Mouse (Mus musculus) C2C12 (cell line): Measurements from ENCODE around the gene 1810024B03Rik.

Experiments
- CEBPB ChIP-seq: IDR thresholded peaks from one replicate; pipeline ENCODE4 v1.6.1; 2011; ENCODE audit warnings: low read depth, mild to moderate bottlenecking, control low read depth, moderate library complexity
- CTCF ChIP-seq: IDR thresholded peaks from one replicate; pipeline ENCODE4 v1.5.1; 2011; ENCODE audit not compliant: control insufficient read depth, insufficient read depth, insufficient read length
- FOSL1 ChIP-seq: IDR thresholded peaks from one replicate; pipeline ENCODE4 v1.8.0; 2011; ENCODE audit warnings: mild to moderate bottlenecking, low read length; ENCODE audit not compliant: poor library complexity, insufficient read depth, severe bottlenecking
- MAX ChIP-seq: IDR thresholded peaks from one replicate; pipeline ENCODE4 v1.6.1; 2011; ENCODE audit warnings: mild to moderate bottlenecking, control low read depth
- MYOG ChIP-seq: IDR thresholded peaks from one replicate; pipeline ENCODE4 v1.6.1; 2011; ENCODE audit not compliant: control insufficient read depth, insufficient read length; ENCODE audit errors: extremely low read depth
- USF1 ChIP-seq: IDR thresholded peaks from one replicate; pipeline ENCODE4 v1.6.1; 2011; ENCODE audit warnings: low read depth, mild to moderate bottlenecking, control low read depth, moderate library complexity

DNA sequence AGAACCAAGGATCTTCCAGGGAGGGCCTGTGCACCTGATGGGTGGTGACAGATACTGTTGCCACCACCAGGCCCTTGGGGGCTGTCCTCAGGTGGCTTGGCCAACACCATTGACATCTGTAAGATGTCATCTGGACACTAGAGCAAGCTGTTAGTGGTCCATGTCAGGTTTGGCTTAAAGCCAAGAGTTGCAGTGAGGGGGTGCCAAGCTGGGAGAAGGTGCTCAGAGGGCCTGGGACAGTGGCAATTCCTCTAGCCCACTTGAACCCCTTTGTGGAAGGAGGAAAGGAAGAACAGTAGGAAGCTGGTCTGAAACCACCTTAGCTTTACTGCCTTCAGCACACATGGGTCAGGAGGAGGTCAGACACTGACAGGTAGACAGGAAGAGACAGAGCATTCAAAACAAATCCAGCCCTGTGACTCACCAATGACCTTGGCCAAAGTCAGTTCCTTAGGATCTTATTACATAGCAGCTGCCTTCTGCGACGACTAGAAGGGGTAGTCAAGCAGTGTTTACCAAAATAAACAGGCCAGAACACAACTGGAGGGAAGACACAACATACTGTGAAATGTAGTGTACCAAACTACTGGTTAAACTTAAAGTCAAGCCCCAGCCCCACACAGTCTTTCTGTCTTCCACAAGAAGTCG lies 43.9 kb upstream of the 1810024B03Rik start:
- TF ChIP-seq CTCF (no peak), MAX (no peak), USF1 (no peak), MYOG (no peak), FOSL1 (no peak), CEBPB (no peak)
